11 mouse cellular contexts compared by ENCODE assay signal in genomic region chrX:38201816-38202215, GRCm38 (mm10). TPM values are rescaled to one million over a fixed set of nuclear protein-coding genes. Genes with fewer than 3 reads are reported as not detected.
A peak's percentile ranks its signal among the peaks of the same experiment; 100 is the strongest.
DNase-seq lines count a peak whose midpoint lies in the region; ATAC-seq and TF ChIP-seq lines count a peak whose summit lies in the region.
"Had no signal": no experiment of that assay in that cellular context is flagged by ENCODE, and none has a peak within 500 bp of the region (broad histone marks: within the 10 kb centered on the region; RNA-seq: fewer than 3 reads in every experiment).

No protein-coding gene starts in this region.

- peak; percentile 7 to 9 for DNase-seq in cerebellum, postnatal 14 days
- no peak for DNase-seq in cerebellum, adult 11 months
- DNase-seq in left cerebral cortex, adult 2 months (ENCODE audit: extremely low spot score in 1 of 2, low spot score in 2 of 2), result peak; percentile 14 to 23
- DNase-seq in left cerebral cortex, adult 11 months (ENCODE audit: low spot score), result no peak
- DNase-seq in NIH3T3 (ENCODE audit: low read depth), result peak; percentile 58
- DNase-seq in left cerebral cortex, postnatal 36 days (ENCODE audit: low spot score in 2 of 2), result peak; percentile 13 to 17
- no peak for DNase-seq in ovary, postnatal 36 days (ENCODE audit: low spot score)
- DNase-seq: kidney, adult 11 months had no signal

- no peaks in the 10 kb centered on the region for H3K36me3 ChIP-seq in intestine, postnatal 0 days (ENCODE audit: control insufficient read depth, insufficient read depth)
- H3K36me3 ChIP-seq: liver, embryonic 12.5 days; midbrain, embryonic 12.5 days had no signal

- no peak overlapping the region for H3K9ac ChIP-seq in intestine, postnatal 0 days (ENCODE audit: low read depth, low read length)
- H3K9ac ChIP-seq: liver, embryonic 12.5 days; midbrain, embryonic 12.5 days had no signal

- no peak for ATAC-seq in intestine, postnatal 0 days
- ATAC-seq: liver, embryonic 12.5 days had no signal

- peak overlapping the region; percentile 61; the same call in 1 of the 2 replicates for H3K27ac ChIP-seq in left cerebral cortex, adult 2 months
- H3K27ac ChIP-seq in intestine, postnatal 0 days (ENCODE audit: low read depth, low read length), result no peak overlapping the region
- H3K27ac ChIP-seq: liver, embryonic 12.5 days; midbrain, embryonic 12.5 days had no signal

- H3K9me3 ChIP-seq in intestine, postnatal 0 days (ENCODE audit: control insufficient read depth), result no peaks in the 10 kb centered on the region
- H3K9me3 ChIP-seq: liver, embryonic 12.5 days; midbrain, embryonic 12.5 days had no signal

- H3K4me2 ChIP-seq in intestine, postnatal 0 days (replicated peaks; ENCODE audit: low read depth), result no peak overlapping the region
- H3K4me2 ChIP-seq: liver, embryonic 12.5 days; midbrain, embryonic 12.5 days had no signal

- WGBS in intestine, postnatal 0 days, result 85% methylated on average over 2 of the region's 2 CpGs

- H3K4me3 ChIP-seq in left cerebral cortex, adult 2 months, result no peak overlapping the region
- H3K4me3 ChIP-seq in intestine, postnatal 0 days (ENCODE audit: low read depth, low read length), result no peak overlapping the region
- H3K4me3 ChIP-seq: liver, embryonic 12.5 days; midbrain, embryonic 12.5 days had no signal

- intact Hi-C loops in left cerebral cortex, adult 2 months (cut with DNase I), result no loop called here
- intact Hi-C loops in left cerebral cortex, postnatal 36 days (cut with DNase I), result no loop called here

- H3K4me1 ChIP-seq in intestine, postnatal 0 days (replicated peaks; ENCODE audit: control insufficient read depth, insufficient read depth, low read length), result no peaks in the 10 kb centered on the region
- H3K4me1 ChIP-seq: liver, embryonic 12.5 days; midbrain, embryonic 12.5 days had no signal

- no peak for TF ChIP-seq CTCF in left cerebral cortex, adult 2 months (IDR thresholded peaks at IDR 0.05)
- no peak for TF ChIP-seq CTCF in intestine, postnatal 0 days (IDR thresholded peaks at IDR 0.05; ENCODE audit: low read depth)

- no peaks in the 10 kb centered on the region for H3K27me3 ChIP-seq in intestine, postnatal 0 days (replicated peaks; ENCODE audit: control insufficient read depth, insufficient read depth, low read length)
- H3K27me3 ChIP-seq: liver, embryonic 12.5 days; midbrain, embryonic 12.5 days had no signal

RNA-seq across cellular contexts. Expression of gene Zbtb33, which starts 12.2 kb away (rescaled TPM):
- total RNA-seq in left cerebral cortex, adult 2 months (2021), result 10 to 100 TPM; 23.1 to 24.1 TPM
- total RNA-seq in left cerebral cortex, postnatal 36 days (2021), result 10 to 100 TPM; 21.3 to 25.2 TPM
- 2.7 and 2.8 TPM in 2 replicates for polyA plus RNA-seq in intestine, postnatal 0 days (2015; fragmentation: Nextera tagmentation; extraction: Ambion mirVana)

RNA-seq across cellular contexts. Expression of gene Tmem255a, which starts 50.4 kb away (rescaled TPM):
- 10 to 100 TPM; 16.9 to 26.7 TPM for total RNA-seq in left cerebral cortex, adult 2 months (2021)
- 10 to 100 TPM; 13.5 to 14.0 TPM for total RNA-seq in left cerebral cortex, postnatal 36 days (2021)
- polyA plus RNA-seq in intestine, postnatal 0 days (2015; fragmentation: Nextera tagmentation; extraction: Ambion mirVana), result 7.6 and 8.7 TPM in 2 replicates

Comparison
In these comparisons a context has a peak if more than half of its experiments do, and no peak if none do; other contexts are left out.
1. DNase-seq: peak in cerebellum, postnatal 14 days (2 of 2), left cerebral cortex, adult 2 months (2 of 2), NIH3T3 (single experiment) and left cerebral cortex, postnatal 36 days (2 of 2); none in cerebellum, adult 11 months (single experiment), left cerebral cortex, adult 11 months (single experiment) and ovary, postnatal 36 days (single experiment).